Mouse (Mus musculus): ENCODE data around the gene Usp21.

DNA sequence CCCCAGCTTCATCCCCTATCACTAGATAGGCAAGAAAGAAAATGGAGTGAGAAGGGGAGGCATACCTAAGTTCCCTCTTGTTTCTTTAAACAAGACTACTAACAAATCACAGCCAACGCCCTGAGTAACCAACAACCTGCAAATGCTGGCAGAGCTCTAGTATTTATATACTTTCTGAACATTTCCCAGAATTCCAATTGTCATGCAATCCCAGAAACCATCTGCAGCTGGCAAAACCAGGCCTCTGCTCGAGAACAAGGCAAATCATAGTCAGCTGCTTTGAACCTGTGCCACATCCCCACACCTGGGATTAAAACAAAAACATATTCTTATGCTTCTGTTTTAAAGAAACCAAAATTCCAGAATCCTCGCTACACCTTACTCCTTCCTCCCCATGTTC is 5.6 kb upstream of the Usp21 start:
- TF ChIP-seq CTCF (IDR thresholded peaks at IDR 0.05; ENCODE audit: borderline replicate concordance, insufficient read depth, low read depth, low read length) (no peak), POLR2A (IDR thresholded peaks at IDR 0.05; ENCODE audit: borderline replicate concordance, insufficient read depth, low read length) (no peak)

Data from cerebellum, adult 2 months (tissue).